Mouse (Mus musculus) hindbrain, embryonic 11.5 days (tissue): ENCODE data around the gene Ccl17. TPM values are rescaled to one million over a fixed set of nuclear protein-coding genes. Genes with fewer than 3 reads are reported as not detected.

Experiments used
- ATAC-seq: fragments of 200-750 bp; cut with Nextera tagmentation; 2 replicates; pipeline ENCODE4 v1.8.0; 2017; ENCODE audit warnings: mild to moderate bottlenecking, moderate TSS enrichment, moderate library complexity; ENCODE audit not compliant: low FRiP score
- DNase-seq: peaks from one replicate; pipeline ENCODE4 v3.0.0-alpha.2; 2015; ENCODE audit warnings: low spot score
- H3K27ac ChIP-seq: fragments of 300-500 bp; sonication (generic); 2 replicates; pipeline ENCODE4 v1.5.1; 2014; ENCODE audit warnings: mild to moderate bottlenecking, low read depth, low read length
- H3K27me3 ChIP-seq: fragments of 300-500 bp; sonication (generic); 2 replicates; pipeline ENCODE4 v1.6.1; 2014; ENCODE audit warnings: mild to moderate bottlenecking, low read length, moderate library complexity, mixed read lengths; ENCODE audit not compliant: control insufficient read depth, insufficient read depth
- H3K36me3 ChIP-seq: fragments of 300-500 bp; sonication (generic); 2 replicates; pipeline ENCODE4 v1.6.1; 2014; ENCODE audit warnings: mild to moderate bottlenecking, low read length, moderate library complexity, mixed read lengths; ENCODE audit not compliant: control insufficient read depth, insufficient read depth
- H3K4me1 ChIP-seq: fragments of 300-500 bp; sonication (generic); replicated peaks from 2 replicates; pipeline ENCODE4 v1.6.1; 2014; ENCODE audit warnings: low read length, mixed read lengths; ENCODE audit not compliant: control insufficient read depth, insufficient read depth
- H3K4me2 ChIP-seq: fragments of 300-500 bp; sonication (generic); replicated peaks from 2 replicates; pipeline ENCODE4 v1.6.1; 2014; ENCODE audit warnings: mild to moderate bottlenecking, low read depth, low read length
- H3K4me3 ChIP-seq: fragments of 300-500 bp; sonication (generic); 2 replicates; pipeline ENCODE4 v1.5.1; 2014; ENCODE audit warnings: low read depth, low read length
- H3K9ac ChIP-seq: fragments of 300-500 bp; sonication (generic); 2 replicates; pipeline ENCODE4 v1.6.1; 2014; ENCODE audit warnings: low read depth, low read length
- H3K9me3 ChIP-seq: fragments of 300-500 bp; sonication (generic); 2 replicates; pipeline ENCODE4 v1.6.1; 2016; ENCODE audit warnings: low read length; ENCODE audit not compliant: control insufficient read depth
- WGBS: fragments of 180-500 bp; shearing (Covaris S2); extraction: QIAGEN DNeasy Blood & Tissue Kit; methylation state at CpG from one replicate; pipeline ENCODE4 v1.1.7; 2014; 5-methylcytosine and 5-hydroxymethylcytosine counted together
- polyA plus RNA-seq: library from polyadenylated mRNA; unstranded; fragments of >200 nt; fragmentation: Nextera tagmentation; extraction: Ambion mirVana; gene quantifications from 2 replicates; pipeline ENCODE4 v1.2.1, GENCODE M21; 2014

Ccl17 gene
- polyA plus RNA-seq, 1 experiment from 2014 or later, result not detected

- no peaks in the 10 kb centered on the region for H3K27me3 ChIP-seq
- H3K27ac ChIP-seq, result no peak overlapping the region
- WGBS, result 92% methylated on average over 11 of the region's 11 CpGs
- H3K4me3 ChIP-seq, result no peak overlapping the region
- H3K4me1 ChIP-seq, result no peaks in the 10 kb centered on the region
- no peak for DNase-seq
- H3K4me2 ChIP-seq, result no peak overlapping the region
- H3K36me3 ChIP-seq, result no peaks in the 10 kb centered on the region
- ATAC-seq, result no peak
- no peak overlapping the region for H3K9ac ChIP-seq
- H3K9me3 ChIP-seq, result no peaks in the 10 kb centered on the region
These were observed 7.7 kb downstream of the Ccl17 start for GRCm38 (mm10) chr8:94817933-94818332.

- no peaks in the 10 kb centered on the region for H3K4me1 ChIP-seq
- no peak for DNase-seq
- WGBS, result 74% methylated on average over 6 of the region's 6 CpGs
These were observed 9.5 kb downstream of the Ccl17 start for GRCm38 (mm10) chr8:94819671-94820179.

GRCm38 (mm10) chr8:94820553-94820952, 10.3 kb downstream of the Ccl17 start:
- Histone ChIP-seq H3K4me1 (no peaks in the 10 kb centered on the region), H3K4me2 (no peak overlapping the region), H3K27ac (no peak overlapping the region), H3K9me3 (no peaks in the 10 kb centered on the region), H3K4me3 (no peak overlapping the region), H3K27me3 (no peaks in the 10 kb centered on the region), H3K36me3 (no peaks in the 10 kb centered on the region), H3K9ac (no peak overlapping the region)
- no peak for ATAC-seq
- no peak for DNase-seq
- 92% methylated on average over 7 of the region's 7 CpGs for WGBS

More at GRCm38 (mm10) chr8:94819671-94820179, 9.5 kb downstream of the Ccl17 start:
- Histone ChIP-seq H3K9ac (no peak overlapping the region), H3K36me3 (no peaks in the 10 kb centered on the region), H3K9me3 (no peaks in the 10 kb centered on the region), H3K4me3 (no peak overlapping the region), H3K27me3 (no peaks in the 10 kb centered on the region), H3K27ac (no peak overlapping the region), H3K4me2 (no peak overlapping the region)
- ATAC-seq, result no peak

GRCm38 (mm10) chr8:94821381-94821780, 11.1 kb downstream of the Ccl17 start:
- Histone ChIP-seq H3K4me3 (no peak overlapping the region), H3K9ac (no peak overlapping the region), H3K27ac (no peak overlapping the region), H3K9me3 (no peaks in the 10 kb centered on the region), H3K36me3 (no peaks in the 10 kb centered on the region), H3K4me1 (no peaks in the 10 kb centered on the region), H3K27me3 (no peaks in the 10 kb centered on the region), H3K4me2 (no peak overlapping the region)
- DNase-seq (no peak), ATAC-seq (no peak)
- WGBS, result 93% methylated on average over 2 of the region's 2 CpGs

GRCm38 (mm10) chr8:94822637-94823560, 12.6 kb downstream of the Ccl17 start:
- DNase-seq (peak; percentile 66), ATAC-seq (peak; percentile 27; the same call in 1 of the 2 replicates)
- Histone ChIP-seq H3K9me3 (no peaks in the 10 kb centered on the region), H3K9ac (no peak overlapping the region), H3K27me3 (no peaks in the 10 kb centered on the region), H3K4me2 (no peak overlapping the region), H3K27ac (no peak overlapping the region), H3K36me3 (no peaks in the 10 kb centered on the region), H3K4me3 (no peak overlapping the region), H3K4me1 (no peaks in the 10 kb centered on the region)
- 83% methylated on average over 23 of the region's 23 CpGs for WGBS

GRCm38 (mm10) chr8:94825170-94825569, 14.9 kb downstream of the Ccl17 start:
- no peak for ATAC-seq

GRCm38 (mm10) chr8:94826210-94826609, 16.0 kb downstream of the Ccl17 start:
- ATAC-seq (no peak), DNase-seq (no peak)
- no peaks in the 10 kb centered on the region for H3K27me3 ChIP-seq
- no peak overlapping the region for H3K9ac ChIP-seq
- no peak overlapping the region for H3K4me3 ChIP-seq
- no peaks in the 10 kb centered on the region for H3K9me3 ChIP-seq
- no peak overlapping the region for H3K4me2 ChIP-seq
- H3K27ac ChIP-seq, result no peak overlapping the region
- peaks cover 2% of the 10 kb centered on the region; the same call in 1 of the 2 replicates for H3K36me3 ChIP-seq
- WGBS, result 92% methylated on average over 5 of the region's 5 CpGs
- H3K4me1 ChIP-seq, result no peaks in the 10 kb centered on the region

More at GRCm38 (mm10) chr8:94825170-94825569, 14.9 kb downstream of the Ccl17 start:
- Histone ChIP-seq H3K27me3 (no peaks in the 10 kb centered on the region), H3K4me3 (no peak overlapping the region), H3K27ac (no peak overlapping the region), H3K4me2 (no peak overlapping the region), H3K9me3 (no peaks in the 10 kb centered on the region), H3K4me1 (no peaks in the 10 kb centered on the region), H3K36me3 (no peaks in the 10 kb centered on the region; the same call in 1 of the 2 replicates), H3K9ac (no peak overlapping the region)
- WGBS, result 93% methylated on average over 6 of the region's 6 CpGs
- DNase-seq, result no peak

GRCm38 (mm10) chr8:94828284-94828683, 18.0 kb downstream of the Ccl17 start:
- H3K4me1 ChIP-seq, result no peaks in the 10 kb centered on the region
- H3K9me3 ChIP-seq, result no peaks in the 10 kb centered on the region
- H3K9ac ChIP-seq, result no peak overlapping the region
- WGBS, result 89% methylated on average over 6 of the region's 6 CpGs
- no peak overlapping the region for H3K27ac ChIP-seq
- ATAC-seq (no peak), DNase-seq (no peak)
- no peaks in the 10 kb centered on the region for H3K27me3 ChIP-seq
- H3K4me2 ChIP-seq, result no peak overlapping the region
- no peak overlapping the region for H3K4me3 ChIP-seq
- peaks cover 4% of the 10 kb centered on the region; the same call in 1 of the 2 replicates for H3K36me3 ChIP-seq
